Mouse (Mus musculus) layer of hippocampus, adult 18-20 months (tissue): Measurements from ENCODE around the gene Ank3. TPM values are rescaled to one million over a fixed set of nuclear protein-coding genes. Genes with fewer than 3 reads are reported as not detected.
A peak's percentile ranks its signal among the peaks of the same experiment; 100 is the strongest.

Experiments used
- DNase-seq, 2 experiments: peaks; one replicate each; pipeline ENCODE4 v3.0.0; 2022; ENCODE audit warnings: low spot score in 2 of 2
- total RNA-seq, 2 experiments: library from RNA; stranded (reverse); gene quantifications; 2 replicates each; pipeline ENCODE4 v1.2.3; 2021

Ank3 gene
- total RNA-seq, 2 experiments from 2014 or later, result 414 to 427 TPM

DNA sequence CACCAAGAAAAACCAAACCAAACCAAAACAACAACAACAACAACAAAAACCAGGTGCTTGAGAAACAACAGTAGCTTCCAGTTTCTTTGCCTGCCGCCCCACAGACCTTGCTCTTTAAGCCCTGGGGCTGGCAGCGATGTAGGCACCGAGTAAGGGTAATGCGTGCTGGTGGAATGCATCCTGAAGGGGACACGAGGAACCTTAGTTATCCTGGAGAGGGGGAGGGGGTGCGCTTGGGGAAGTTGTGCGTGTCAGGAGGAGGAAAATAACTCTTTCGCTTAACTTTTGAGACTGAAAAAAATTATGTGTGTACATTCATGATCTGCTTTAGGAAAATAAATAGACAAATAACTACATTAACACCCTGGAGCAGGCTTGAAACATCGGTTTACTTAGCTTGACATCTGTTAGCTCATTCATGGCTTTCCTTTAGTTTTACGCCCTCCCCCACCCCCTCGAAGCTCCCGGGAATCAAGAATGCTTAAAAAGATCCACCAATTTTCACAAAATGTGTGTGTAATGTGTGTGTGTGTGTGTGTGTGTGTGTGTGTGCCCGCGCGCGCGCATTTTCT lies 1.3 kb downstream of the Ank3 start:
- no peak for DNase-seq

DNA sequence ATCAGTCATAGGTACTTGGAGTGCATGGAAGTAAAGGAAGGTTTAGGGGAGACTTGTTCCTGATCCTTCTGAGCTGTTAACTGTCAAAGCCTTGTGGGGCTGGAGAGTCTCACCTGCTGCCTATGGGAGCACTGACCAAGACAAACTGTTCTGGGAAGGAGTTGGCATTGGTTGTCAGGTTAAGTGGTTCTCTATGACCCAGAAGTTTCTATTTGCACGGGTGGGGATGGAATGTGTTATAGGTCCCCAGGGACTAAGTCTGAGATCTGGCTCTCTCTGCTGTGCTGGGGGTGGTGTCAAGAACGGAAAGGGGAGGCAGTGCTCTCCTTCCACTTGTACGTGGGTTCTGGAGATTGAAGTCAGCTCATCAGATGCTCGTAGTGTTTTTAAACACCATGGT lies 6.9 kb downstream of the Ank3 start:
- DNase-seq, result no peak

- no peak for DNase-seq
Observed at GRCm38 (mm10) chr10:69414888-69415287, 16.3 kb downstream of the Ank3 start.

DNA sequence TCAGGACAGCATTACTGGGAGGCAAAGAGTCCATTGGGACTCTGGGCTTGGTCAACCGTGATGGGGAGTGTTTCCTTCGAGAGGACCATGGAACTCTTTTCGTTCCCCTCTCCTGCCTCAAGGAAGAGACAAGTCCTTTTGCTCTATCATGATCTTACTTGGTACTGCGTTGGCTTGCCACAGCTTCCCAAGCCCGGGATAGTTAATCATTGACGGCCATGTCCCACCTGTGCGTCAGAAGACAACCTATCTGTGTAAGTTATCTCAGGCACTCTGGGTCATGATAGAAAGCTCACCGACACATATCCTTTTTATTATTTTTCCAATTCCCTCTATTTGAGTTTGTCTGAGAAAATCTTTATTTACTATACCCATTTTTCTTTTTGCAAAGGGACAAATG lies 20.1 kb downstream of the Ank3 start:
- DNase-seq, result no peak

GRCm38 (mm10) chr10:69420306-69420705 lies 21.7 kb downstream of the Ank3 start:
- no peak for DNase-seq

GRCm38 (mm10) chr10:69424051-69424450 lies 25.5 kb downstream of the Ank3 start:
- no peak for DNase-seq

DNA sequence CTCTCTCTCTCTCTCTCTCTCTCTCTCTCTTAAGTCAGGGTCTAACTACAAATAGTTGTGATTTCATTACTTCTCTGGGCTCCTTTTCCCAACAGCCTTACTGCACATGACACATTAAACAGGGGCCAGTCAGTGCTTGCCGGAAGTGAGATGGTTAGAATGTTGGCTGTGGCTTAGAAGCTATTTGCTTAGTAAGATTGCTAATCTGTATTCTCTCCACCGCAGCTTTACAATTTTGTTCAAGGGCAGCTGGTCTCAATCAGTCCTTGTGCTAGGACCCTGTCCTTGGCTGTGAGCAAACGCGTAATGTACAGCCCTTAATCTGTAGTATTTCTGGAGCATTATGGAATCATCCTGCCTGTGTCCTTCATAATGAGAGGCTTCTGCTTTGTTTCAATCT lies 31.6 kb downstream of the Ank3 start:
- DNase-seq, result no peak

GRCm38 (mm10) chr10:69431101-69431500 lies 32.5 kb downstream of the Ank3 start:
- DNase-seq, result no peak

- DNase-seq, result no peak
Observed at GRCm38 (mm10) chr10:69435213-69435612, 36.6 kb downstream of the Ank3 start.

GRCm38 (mm10) chr10:69439449-69439848 lies 40.9 kb downstream of the Ank3 start:
- DNase-seq, result no peak

GRCm38 (mm10) chr10:69444546-69444945 lies 46.0 kb downstream of the Ank3 start:
- no peak for DNase-seq

DNA sequence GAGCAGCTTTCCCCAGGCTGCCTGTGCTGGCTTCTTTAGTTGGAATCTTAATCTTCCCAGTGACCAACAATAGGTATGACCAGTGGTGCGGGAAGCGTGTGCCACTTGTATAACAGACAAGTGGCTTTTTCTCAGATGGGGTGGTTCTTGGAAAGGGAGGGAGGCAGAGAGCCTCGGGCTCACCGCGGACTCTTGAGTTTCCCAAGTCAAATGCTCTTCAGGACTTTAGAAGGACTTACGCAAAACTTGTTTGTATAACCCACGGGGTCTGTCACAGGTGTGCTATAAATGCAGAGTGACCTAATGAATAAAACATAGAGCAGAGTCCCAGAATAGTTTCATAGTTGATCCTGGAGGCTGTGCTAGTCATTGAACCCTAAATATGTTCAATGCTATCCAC lies 47.4 kb downstream of the Ank3 start:
- no peak for DNase-seq

GRCm38 (mm10) chr10:69446566-69446965 lies 48.0 kb downstream of the Ank3 start:
- no peak for DNase-seq

DNA sequence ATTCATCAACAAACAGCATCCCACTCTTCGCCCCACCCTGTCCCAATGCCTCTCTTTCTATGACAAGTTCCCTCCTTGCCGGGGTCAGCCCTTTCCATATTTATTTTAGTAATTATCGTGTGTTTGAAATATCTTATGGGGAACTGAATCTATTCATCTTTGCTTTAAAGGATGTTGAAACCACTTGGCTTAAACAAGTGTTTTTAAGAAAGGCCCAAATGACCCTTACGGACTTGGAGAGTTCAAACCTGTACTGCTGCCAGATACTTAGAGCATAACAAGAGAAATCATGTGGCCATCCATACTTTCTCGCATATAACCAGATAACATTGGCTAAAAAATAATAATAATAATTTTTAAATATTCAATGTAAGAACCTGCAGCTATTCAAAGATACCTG lies 48.7 kb downstream of the Ank3 start:
- no peak for DNase-seq

- no peak for DNase-seq
Observed at GRCm38 (mm10) chr10:69448174-69448573, 49.6 kb downstream of the Ank3 start.

DNA sequence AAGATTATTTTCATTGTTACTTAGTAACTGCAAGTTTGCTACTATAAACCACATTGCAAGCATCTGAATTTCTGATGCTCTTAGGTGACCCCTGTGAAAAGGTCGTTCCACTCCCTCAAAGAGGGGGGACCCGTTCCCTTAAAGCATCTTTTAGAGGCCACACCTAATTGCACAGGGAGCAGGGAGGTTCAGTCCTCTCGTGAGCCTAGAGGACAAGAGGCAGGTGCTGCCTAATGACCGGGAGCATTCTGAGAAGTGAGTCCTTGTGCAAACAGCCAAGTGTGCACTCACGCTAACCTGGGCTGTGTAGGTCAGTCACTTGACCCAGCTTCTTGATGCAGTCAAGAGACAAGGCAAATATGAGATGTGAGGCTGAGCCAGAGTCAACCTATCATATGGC lies 52.4 kb downstream of the Ank3 start:
- no peak for DNase-seq

DNA sequence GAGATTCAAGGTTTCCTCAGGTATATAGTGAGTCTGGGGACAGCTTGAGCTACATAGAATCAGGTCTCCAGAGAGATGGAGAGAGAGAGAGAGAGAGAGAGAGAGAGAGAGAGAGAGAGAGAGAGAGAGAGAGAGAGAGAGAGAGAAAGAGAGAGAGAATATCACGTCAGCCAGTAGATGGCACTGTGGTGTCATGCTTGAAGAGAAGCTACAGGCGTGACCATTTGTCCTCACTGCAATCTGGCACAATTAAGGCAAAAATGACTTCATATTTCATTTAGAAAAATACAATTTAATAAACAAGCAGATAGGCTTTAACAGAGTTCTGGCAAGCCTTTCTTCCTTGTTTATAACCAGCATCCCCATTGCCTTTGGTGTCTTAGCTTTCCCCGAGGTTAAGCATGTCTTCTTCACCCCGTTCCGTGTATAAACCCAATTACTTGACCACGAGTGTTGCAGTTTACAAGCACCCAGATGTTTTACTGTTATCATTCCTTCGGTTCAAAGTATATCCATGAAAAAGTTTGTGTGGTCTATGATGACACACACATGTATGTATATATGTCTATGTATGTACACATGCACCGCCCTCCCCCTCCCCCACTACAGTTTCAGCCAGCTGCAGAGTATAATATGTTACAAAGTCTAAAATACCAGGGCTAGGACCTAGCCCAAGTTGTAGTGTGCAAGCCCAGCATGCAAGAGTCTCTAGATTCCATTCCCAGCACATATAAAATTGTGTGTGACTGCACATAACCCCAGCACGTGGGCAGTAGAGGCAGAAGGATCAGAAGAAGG lies 53.8 kb downstream of the Ank3 start:
- DNase-seq, result peak in 1 of 2 experiments; percentile 89

GRCm38 (mm10) chr10:69453531-69453930 lies 55.0 kb downstream of the Ank3 start:
- no peak for DNase-seq

GRCm38 (mm10) chr10:69454480-69454879 lies 55.9 kb downstream of the Ank3 start:
- DNase-seq, result no peak

- DNase-seq, result no peak
Observed at GRCm38 (mm10) chr10:69464826-69465225, 66.3 kb downstream of the Ank3 start.

GRCm38 (mm10) chr10:69465558-69466200 lies 67.1 kb downstream of the Ank3 start:
- DNase-seq, result peak; percentile 60 to 88

DNA sequence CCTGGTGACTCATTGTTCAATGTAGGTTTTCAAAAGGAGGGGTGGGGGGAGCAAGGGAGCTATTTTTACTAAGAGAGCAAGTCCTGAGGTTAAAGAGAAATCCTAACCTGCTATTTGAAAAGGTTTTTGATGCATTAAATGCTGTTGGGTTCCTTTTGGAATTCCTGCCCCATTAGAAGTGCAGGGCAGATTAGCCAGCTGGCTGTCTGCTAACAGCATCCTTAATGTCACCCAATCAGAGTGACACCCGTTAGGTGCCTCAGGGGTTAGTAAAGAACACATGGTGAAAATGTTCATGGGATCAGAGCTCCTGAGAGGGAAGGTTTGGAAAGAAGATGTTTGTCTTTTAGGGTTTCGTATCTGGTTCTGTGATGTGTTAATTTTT lies 67.6 kb downstream of the Ank3 start:
- no peak for DNase-seq

DNA sequence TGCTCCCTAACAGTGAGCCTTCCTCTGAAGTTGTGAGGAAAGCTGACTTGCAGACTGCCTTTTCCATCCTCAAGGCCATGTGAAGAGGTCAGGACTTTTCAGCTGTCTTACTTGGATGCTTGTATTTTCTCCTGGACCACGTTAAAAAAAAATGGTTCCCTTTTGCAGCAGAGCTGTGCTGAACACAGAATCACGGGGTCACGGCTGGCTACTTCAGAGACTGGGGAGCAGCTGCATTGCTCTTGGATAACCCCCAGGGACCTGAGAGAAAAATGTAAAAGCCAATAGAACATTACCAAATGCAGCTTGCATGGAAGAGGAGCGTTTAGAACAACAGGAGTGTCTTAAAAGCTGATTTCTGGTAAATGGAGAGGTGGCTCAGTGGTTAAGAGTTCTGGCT lies 68.0 kb downstream of the Ank3 start:
- DNase-seq, result no peak
